Mouse (Mus musculus): ENCODE measurements at regions not wholly inside any gene's neighbourhood (a gene's known extent, or its start where the extent isn't known, plus 50 kb on each side); places are given as distances from the start of the nearest gene placed in this dataset.

- 78% methylated on average over 2 of the region's 2 CpGs for WGBS (ENCODE audit: insufficient replicate concordance)
- H3K27ac ChIP-seq (ENCODE audit: low read length) = no peak overlapping the region
These were observed 81.4 kb downstream of the Mtpn start for GRCm38 (mm10) chr6:35458250-35458649.

GRCm38 (mm10) chr6:35445007-35445406 lies 94.7 kb downstream of the Mtpn start:
- H3K4me1 ChIP-seq (ENCODE audit: control insufficient read depth, low read depth, low read length) = no peaks in the 10 kb centered on the region
- H3K9me3 ChIP-seq (replicated peaks; ENCODE audit: control insufficient read depth, low read length) = no peaks in the 10 kb centered on the region
- 67% methylated on average over 1 of the region's 1 CpGs for WGBS (ENCODE audit: insufficient replicate concordance)
- ATAC-seq (ENCODE audit: low read depth) = no peak
- no peak overlapping the region for H3K9ac ChIP-seq (ENCODE audit: low read depth, low read length)
- H3K36me3 ChIP-seq (ENCODE audit: control insufficient read depth, insufficient read depth) = no peaks in the 10 kb centered on the region
- H3K27ac ChIP-seq (ENCODE audit: low read length) = no peak overlapping the region
- no peak overlapping the region for H3K4me2 ChIP-seq (ENCODE audit: low read depth, low read length)
- no peaks in the 10 kb centered on the region for H3K27me3 ChIP-seq (ENCODE audit: control insufficient read depth, insufficient read depth, low read depth, low read length)
- H3K4me3 ChIP-seq (ENCODE audit: low read depth, low read length) = no peak overlapping the region

More at GRCm38 (mm10) chr6:35458250-35458649, 81.4 kb downstream of the Mtpn start:
- H3K4me2 ChIP-seq (ENCODE audit: low read depth, low read length) = no peak overlapping the region
- no peak for ATAC-seq (ENCODE audit: low read depth)
- no peaks in the 10 kb centered on the region for H3K27me3 ChIP-seq (ENCODE audit: control insufficient read depth, insufficient read depth, low read depth, low read length)
- no peak overlapping the region for H3K4me3 ChIP-seq (ENCODE audit: low read depth, low read length)
- no peak overlapping the region for H3K9ac ChIP-seq (ENCODE audit: low read depth, low read length)
- no peaks in the 10 kb centered on the region for H3K36me3 ChIP-seq (ENCODE audit: control insufficient read depth, insufficient read depth)
- no peaks in the 10 kb centered on the region for H3K4me1 ChIP-seq (ENCODE audit: control insufficient read depth, low read depth, low read length)
- no peaks in the 10 kb centered on the region; the same call in 1 of the 2 replicates for H3K9me3 ChIP-seq (replicated peaks; ENCODE audit: control insufficient read depth, low read length)

- no peak overlapping the region for H3K4me3 ChIP-seq (ENCODE audit: low read depth, low read length)
- no peak overlapping the region for H3K9ac ChIP-seq (ENCODE audit: low read depth, low read length)
- H3K9me3 ChIP-seq (replicated peaks; ENCODE audit: control insufficient read depth, low read length) = no peaks in the 10 kb centered on the region
- no peak overlapping the region for H3K27ac ChIP-seq (ENCODE audit: low read length)
- WGBS (ENCODE audit: insufficient replicate concordance) = 56% methylated on average over 3 of the region's 3 CpGs
- H3K36me3 ChIP-seq (ENCODE audit: control insufficient read depth, insufficient read depth) = no peaks in the 10 kb centered on the region
- H3K27me3 ChIP-seq (ENCODE audit: control insufficient read depth, insufficient read depth, low read depth, low read length) = no peaks in the 10 kb centered on the region
- H3K4me2 ChIP-seq (ENCODE audit: low read depth, low read length) = no peak overlapping the region
- ATAC-seq (ENCODE audit: low read depth) = no peak
- H3K4me1 ChIP-seq (ENCODE audit: control insufficient read depth, low read depth, low read length) = no peaks in the 10 kb centered on the region
These were observed 100.4 kb upstream of the Fam180a start for GRCm38 (mm10) chr6:35426301-35426700.

- H3K36me3 ChIP-seq (ENCODE audit: control insufficient read depth, insufficient read depth) = no peaks in the 10 kb centered on the region
- H3K27ac ChIP-seq (ENCODE audit: low read length) = no peak overlapping the region
- H3K9me3 ChIP-seq (replicated peaks; ENCODE audit: control insufficient read depth, low read length) = no peaks in the 10 kb centered on the region; the same call in 1 of the 2 replicates
- no peak for ATAC-seq (ENCODE audit: low read depth)
- no peak overlapping the region for H3K4me3 ChIP-seq (ENCODE audit: low read depth, low read length)
- 52% methylated on average over 2 of the region's 2 CpGs for WGBS (ENCODE audit: insufficient replicate concordance)
- no peaks in the 10 kb centered on the region for H3K4me1 ChIP-seq (ENCODE audit: control insufficient read depth, low read depth, low read length)
- no peak overlapping the region for H3K4me2 ChIP-seq (ENCODE audit: low read depth, low read length)
- no peak overlapping the region for H3K9ac ChIP-seq (ENCODE audit: low read depth, low read length)
- no peaks in the 10 kb centered on the region for H3K27me3 ChIP-seq (ENCODE audit: control insufficient read depth, insufficient read depth, low read depth, low read length)
These were observed 98.6 kb upstream of the Fam180a start for GRCm38 (mm10) chr6:35424521-35424920.

- no peaks in the 10 kb centered on the region for H3K36me3 ChIP-seq (ENCODE audit: control insufficient read depth, insufficient read depth)
- no peaks in the 10 kb centered on the region; the same call in 1 of the 2 replicates for H3K9me3 ChIP-seq (replicated peaks; ENCODE audit: control insufficient read depth, low read length)
- 71% methylated on average over 7 of the region's 7 CpGs for WGBS (ENCODE audit: insufficient replicate concordance)
- no peak overlapping the region for H3K4me3 ChIP-seq (ENCODE audit: low read depth, low read length)
- no peaks in the 10 kb centered on the region for H3K4me1 ChIP-seq (ENCODE audit: control insufficient read depth, low read depth, low read length)
- no peak overlapping the region for H3K9ac ChIP-seq (ENCODE audit: low read depth, low read length)
- H3K27ac ChIP-seq (ENCODE audit: low read length) = no peak overlapping the region
- H3K27me3 ChIP-seq (ENCODE audit: control insufficient read depth, insufficient read depth, low read depth, low read length) = no peaks in the 10 kb centered on the region
- ATAC-seq (ENCODE audit: low read depth) = no peak
- H3K4me2 ChIP-seq (ENCODE audit: low read depth, low read length) = no peak overlapping the region
These were observed 95.0 kb upstream of the Fam180a start for GRCm38 (mm10) chr6:35420924-35421323.

GRCm38 (mm10) chr6:35405044-35405443 lies 79.1 kb upstream of the Fam180a start:
- ATAC-seq (ENCODE audit: low read depth) = no peak
- H3K27ac ChIP-seq (ENCODE audit: low read length) = no peak overlapping the region
- 60% methylated on average over 9 of the region's 9 CpGs for whole genome bisulfite sequencing (ENCODE audit: insufficient replicate concordance)

GRCm38 (mm10) chr6:35403341-35403910 lies 77.5 kb upstream of the Fam180a start:
- ATAC-seq (ENCODE audit: low read depth) = no peak
- H3K27ac ChIP-seq (ENCODE audit: low read length) = no peak overlapping the region
- H3K4me2 ChIP-seq (ENCODE audit: low read depth, low read length) = no peak overlapping the region
- H3K9ac ChIP-seq (ENCODE audit: low read depth, low read length) = no peak overlapping the region
- no peaks in the 10 kb centered on the region for H3K36me3 ChIP-seq (ENCODE audit: control insufficient read depth, insufficient read depth)
- H3K9me3 ChIP-seq (replicated peaks; ENCODE audit: control insufficient read depth, low read length) = no peaks in the 10 kb centered on the region
- H3K4me3 ChIP-seq (ENCODE audit: low read depth, low read length) = no peak overlapping the region
- no peaks in the 10 kb centered on the region for H3K27me3 ChIP-seq (ENCODE audit: control insufficient read depth, insufficient read depth, low read depth, low read length)
- 48% methylated on average over 5 of the region's 5 CpGs for WGBS (ENCODE audit: insufficient replicate concordance)
- H3K4me1 ChIP-seq (ENCODE audit: control insufficient read depth, low read depth, low read length) = no peaks in the 10 kb centered on the region

More at GRCm38 (mm10) chr6:35405044-35405443, 79.1 kb upstream of the Fam180a start:
- Histone ChIP-seq H3K4me3 (ENCODE audit: low read depth, low read length) (no peak overlapping the region), H3K9ac (ENCODE audit: low read depth, low read length) (no peak overlapping the region), H3K27me3 (ENCODE audit: control insufficient read depth, insufficient read depth, low read depth, low read length) (no peaks in the 10 kb centered on the region), H3K4me2 (ENCODE audit: low read depth, low read length) (no peak overlapping the region), H3K4me1 (ENCODE audit: control insufficient read depth, low read depth, low read length) (no peaks in the 10 kb centered on the region), H3K36me3 (ENCODE audit: control insufficient read depth, insufficient read depth) (no peaks in the 10 kb centered on the region), H3K9me3 (replicated peaks; ENCODE audit: control insufficient read depth, low read length) (no peaks in the 10 kb centered on the region)

- no peak overlapping the region for H3K4me2 ChIP-seq (ENCODE audit: low read depth, low read length)
- H3K4me1 ChIP-seq (ENCODE audit: control insufficient read depth, low read depth, low read length) = no peaks in the 10 kb centered on the region
- no peak for ATAC-seq (ENCODE audit: low read depth)
- WGBS (ENCODE audit: insufficient replicate concordance) = 86% methylated on average over 5 of the region's 9 CpGs
- H3K36me3 ChIP-seq (ENCODE audit: control insufficient read depth, insufficient read depth) = no peaks in the 10 kb centered on the region
- H3K9ac ChIP-seq (ENCODE audit: low read depth, low read length) = no peak overlapping the region
- no peak overlapping the region for H3K27ac ChIP-seq (ENCODE audit: low read length)
- H3K4me3 ChIP-seq (ENCODE audit: low read depth, low read length) = no peak overlapping the region
- H3K27me3 ChIP-seq (ENCODE audit: control insufficient read depth, insufficient read depth, low read depth, low read length) = no peaks in the 10 kb centered on the region
- no peaks in the 10 kb centered on the region for H3K9me3 ChIP-seq (replicated peaks; ENCODE audit: control insufficient read depth, low read length)
These were observed 69.8 kb upstream of the Fam180a start for GRCm38 (mm10) chr6:35395726-35396125.

- H3K9ac ChIP-seq (ENCODE audit: low read depth, low read length) = no peak overlapping the region
- no peak overlapping the region for H3K4me2 ChIP-seq (ENCODE audit: low read depth, low read length)
- ATAC-seq (ENCODE audit: low read depth) = no peak
- H3K27ac ChIP-seq (ENCODE audit: low read length) = no peak overlapping the region
- 44% methylated on average over 3 of the region's 3 CpGs for WGBS (ENCODE audit: insufficient replicate concordance)
- no peaks in the 10 kb centered on the region for H3K36me3 ChIP-seq (ENCODE audit: control insufficient read depth, insufficient read depth)
- H3K27me3 ChIP-seq (ENCODE audit: control insufficient read depth, insufficient read depth, low read depth, low read length) = no peaks in the 10 kb centered on the region
- no peaks in the 10 kb centered on the region for H3K4me1 ChIP-seq (ENCODE audit: control insufficient read depth, low read depth, low read length)
- H3K9me3 ChIP-seq (replicated peaks; ENCODE audit: control insufficient read depth, low read length) = no peaks in the 10 kb centered on the region
- no peak overlapping the region for H3K4me3 ChIP-seq (ENCODE audit: low read depth, low read length)
These were observed 62.9 kb upstream of the Fam180a start for GRCm38 (mm10) chr6:35388827-35389226.

Data from liver, embryonic 16.5 days (tissue).